Mouse (Mus musculus) 3134 (cell line): ENCODE results near the gene Ctla2a.
"Not testable (repeated sequence)": the region's sequence is repeated elsewhere in the genome, so short reads cannot be mapped to it uniquely, and the experiment has no call there.

ENCODE experiments used
- DNase-seq: peaks from one replicate; pipeline ENCODE4 v3.0.0-alpha.2; 2011; ENCODE audit warnings: low spot score; ENCODE audit not compliant: insufficient read length; ENCODE audit errors: extremely low read depth

The Ctla2a gene

DNA sequence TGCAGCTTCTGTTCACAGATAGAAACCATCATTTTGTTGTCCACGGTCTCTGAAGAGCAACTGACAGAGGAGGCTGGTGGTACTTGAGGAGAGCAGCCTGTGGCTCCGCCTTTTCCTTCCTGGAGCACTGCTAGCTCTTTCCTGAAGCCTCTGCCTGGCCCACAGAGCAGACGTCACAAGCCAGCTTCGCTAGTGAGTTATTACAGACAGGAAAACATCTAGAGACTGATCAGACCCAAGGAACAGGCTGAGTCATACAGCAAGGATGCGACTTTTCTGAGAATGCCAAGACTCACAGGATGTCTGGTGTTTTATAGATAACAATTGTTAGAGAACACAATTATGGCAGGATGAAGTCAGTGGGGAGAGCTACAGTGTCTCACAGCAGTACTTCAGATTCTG, at the start of gene Ctla2a, which contains the start of gene Gm49391:
Ctla2a (minus strand) TSS at position 126 of the 402 bp plus-strand sequence.
Gm49391 (minus strand) TSS at position 72 of the 402 bp plus-strand sequence.
- peak; percentile 37 for DNase-seq

- DNase-seq: not testable (repeated sequence)
Measured at GRCm38 (mm10) chr13:60972319-60972718, 35.9 kb upstream of the Ctla2a start.

- DNase-seq: not testable (repeated sequence)
Measured at GRCm38 (mm10) chr13:60963985-60964384, 27.6 kb upstream of the Ctla2a start.

DNA sequence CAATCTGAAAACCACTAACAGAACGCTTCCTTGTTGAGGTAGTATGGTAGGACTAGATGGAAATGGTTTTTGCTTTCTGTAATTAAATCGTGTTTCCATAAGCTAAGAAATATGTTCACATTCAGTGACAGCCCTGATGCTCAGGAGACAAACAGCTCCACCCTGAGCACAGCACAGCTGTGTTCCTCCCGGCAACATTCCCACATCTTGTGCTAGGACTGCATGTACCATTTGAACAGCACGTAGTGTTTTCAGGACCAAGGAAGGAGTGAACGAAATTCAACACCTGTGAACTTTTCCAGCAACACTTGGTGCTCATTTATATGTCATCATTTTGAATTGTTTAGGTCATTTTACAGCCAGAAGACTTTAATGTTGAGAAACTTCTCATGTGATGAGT, 25.3 kb upstream of the Ctla2a start:
- DNase-seq: no peak

DNA sequence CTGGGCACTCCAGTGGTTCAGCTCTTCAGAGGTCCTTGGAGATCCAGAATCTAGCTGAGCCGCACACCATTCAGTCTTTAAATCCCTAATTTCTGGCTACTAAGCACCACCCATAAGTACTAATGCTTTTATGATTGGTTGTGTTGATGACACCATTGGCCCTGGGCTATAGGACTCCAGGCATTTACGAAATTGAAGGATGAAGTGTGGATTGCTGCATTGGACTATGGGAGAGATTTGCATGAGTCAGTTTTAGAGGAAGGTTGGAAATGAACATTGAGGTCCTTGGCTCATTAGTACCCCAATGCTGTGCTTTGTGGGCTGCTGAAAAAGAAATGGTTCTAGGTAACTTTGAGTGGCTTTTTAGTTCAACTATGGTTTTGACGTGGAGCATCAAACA, 5.5 kb upstream of the Ctla2a start, which contains the start of gene Tpbpa:
Tpbpa (minus strand) TSS at position 101 of the 400 bp plus-strand sequence.
- not testable (repeated sequence) for DNase-seq

- not testable (repeated sequence) for DNase-seq
Measured at GRCm38 (mm10) chr13:60935490-60935889, 935 bp downstream of the Ctla2a start, which contains the start of gene Gm49393. TSS of gene Gm49393 (minus strand) at chr13:60935590.

DNA sequence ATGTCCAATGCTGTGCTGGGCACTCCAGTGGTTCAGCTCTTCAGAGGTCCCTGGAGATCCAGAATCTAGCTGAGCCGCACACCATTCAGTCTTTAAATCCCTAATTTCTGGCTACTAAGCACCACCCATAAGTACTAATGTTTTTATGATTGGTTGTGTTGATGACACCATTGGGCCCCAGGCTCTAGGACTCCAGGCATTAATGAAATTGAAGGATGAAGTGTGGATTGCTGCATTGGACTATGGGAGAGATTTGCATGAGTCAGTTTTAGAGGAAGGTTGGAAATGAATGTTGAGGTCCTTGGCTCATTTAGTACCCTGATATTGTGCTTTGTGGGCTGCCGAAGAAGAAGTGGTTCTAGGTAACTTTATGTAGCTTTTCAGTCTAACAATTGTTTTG, 31.6 kb downstream of the Ctla2a start, which contains the start of gene Tpbpb:
Tpbpb (minus strand) TSS at position 101 of the 400 bp plus-strand sequence.
- DNase-seq: not testable (repeated sequence)

DNA sequence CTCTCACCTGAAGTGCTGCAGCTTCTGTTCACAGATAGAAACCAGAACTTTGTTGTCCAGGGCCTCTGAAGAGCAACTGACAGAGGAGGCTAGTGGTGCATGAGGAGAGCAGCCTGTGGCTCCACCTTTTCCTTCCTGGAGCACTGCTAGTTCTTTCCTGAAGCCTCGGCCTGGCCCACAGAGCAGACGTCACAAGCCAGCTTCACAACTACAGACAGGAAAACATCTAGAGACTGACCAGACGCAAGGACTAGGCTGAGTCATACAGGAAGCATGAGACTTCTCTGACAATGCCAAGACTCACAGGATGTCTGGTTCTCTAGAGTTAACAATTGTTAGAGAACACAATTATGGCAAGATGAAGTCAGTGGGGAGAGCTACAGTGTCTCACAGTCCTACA, 39.1 kb downstream of the Ctla2a start, which contains the start of gene Ctla2b:
Ctla2b (minus strand) TSS at position 120 of the 400 bp plus-strand sequence.
- peak; percentile 64 for DNase-seq

GRCm38 (mm10) chr13:60896794-60897193, 39.6 kb downstream of the Ctla2a start, which contains the start of gene Gm49392:
TSS of gene Gm49392 (minus strand) at chr13:60896894.
- not testable (repeated sequence) for DNase-seq

- DNase-seq: no peak
Measured at GRCm38 (mm10) chr13:60895406-60896160, 40.8 kb downstream of the Ctla2a start.

DNA sequence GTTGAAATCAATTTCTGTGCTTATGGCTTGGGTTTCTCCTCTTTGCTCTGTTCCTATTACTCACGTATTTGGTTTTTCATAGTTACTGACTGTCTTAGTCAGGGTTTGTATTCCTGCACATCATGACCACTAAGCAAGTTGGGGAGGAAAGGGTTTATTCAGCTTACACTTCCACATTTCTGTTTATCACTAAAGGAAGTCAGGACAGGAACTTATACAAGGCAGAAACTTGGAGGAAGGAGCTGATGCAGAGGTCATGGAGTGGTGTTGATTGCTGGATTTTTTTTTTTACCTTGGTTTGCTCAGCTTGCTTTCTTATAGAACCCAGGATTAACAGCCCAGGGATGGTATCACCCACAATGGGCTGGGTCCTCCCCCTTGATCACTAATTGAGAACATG, 44.1 kb downstream of the Ctla2a start:
- no peak for DNase-seq
